Mouse (Mus musculus): ENCODE data around the gene Zc3h10. TPM values are rescaled to one million over a fixed set of nuclear protein-coding genes. Genes with fewer than 3 reads are reported as not detected.

Zc3h10 gene
- polyA plus RNA-seq, 1 experiment from 2014 or later, result 18.2 TPM

- no peak for ATAC-seq (ENCODE audit: low FRiP score, low read depth)
- Histone ChIP-seq H3K27ac (replicated peaks) (0 out of 2 replicates have a peak overlapping the region, but pooled peaks have one; percentile 11), H3K4me1 (replicated peaks) (no peaks in the 10 kb centered on the region; the same call in 1 of the 2 replicates), H3K4me3 (peak overlapping the region; percentile 20), H3K9ac (no peak overlapping the region), H3K4me2 (peak overlapping the region; percentile 51), H3K27me3 (0 out of 2 replicates have a peak, but pooled peaks cover 2% of the 10 kb centered on the region), H3K9me3 (no peaks in the 10 kb centered on the region), H3K36me3 (no peaks in the 10 kb centered on the region)
- 76% methylated on average over 4 of the region's 4 CpGs for WGBS
Measured at GRCm38 (mm10) chr10:128535624-128536265, 11.8 kb downstream of the Zc3h10 start.

GRCm38 (mm10) chr10:128535206-128535605 is 12.4 kb downstream of the Zc3h10 start:
- no peak for ATAC-seq (ENCODE audit: low FRiP score, low read depth)
- 89% methylated on average over 2 of the region's 2 CpGs for WGBS
- H3K9ac ChIP-seq, result no peak overlapping the region
- no peaks in the 10 kb centered on the region for H3K36me3 ChIP-seq
- H3K27me3 ChIP-seq, result 0 out of 2 replicates have a peak, but pooled peaks cover 2% of the 10 kb centered on the region
- no peaks in the 10 kb centered on the region; the same call in 1 of the 2 replicates for H3K4me1 ChIP-seq (replicated peaks)
- H3K4me3 ChIP-seq, result no peak overlapping the region
- no peaks in the 10 kb centered on the region for H3K9me3 ChIP-seq
- no peak overlapping the region for H3K4me2 ChIP-seq
- H3K27ac ChIP-seq (replicated peaks), result no peak overlapping the region

GRCm38 (mm10) chr10:128526366-128527356 is 20.9 kb downstream of the Zc3h10 start:
- peak overlapping the region; percentile 99 for H3K4me2 ChIP-seq
- H3K4me3 ChIP-seq, result peak overlapping the region; percentile 77
- H3K27ac ChIP-seq (replicated peaks), result peak overlapping the region; percentile 39; the same call in 1 of the 2 replicates
- 29% methylated on average over 28 of the region's 28 CpGs for whole genome bisulfite sequencing
- peaks cover 27% of the 10 kb centered on the region for H3K4me1 ChIP-seq (replicated peaks)
- H3K27me3 ChIP-seq, result 0 out of 2 replicates have a peak, but pooled peaks cover 2% of the 10 kb centered on the region
- H3K9me3 ChIP-seq, result no peaks in the 10 kb centered on the region
- no peak for ATAC-seq (ENCODE audit: low FRiP score, low read depth)
- 0 out of 2 replicates have a peak overlapping the region, but pooled peaks have one; percentile 10 for H3K9ac ChIP-seq
- no peaks in the 10 kb centered on the region for H3K36me3 ChIP-seq

GRCm38 (mm10) chr10:128525671-128526308 is 21.8 kb downstream of the Zc3h10 start, which contains the start of gene Esyt1:
TSS of gene Esyt1 (minus strand) at chr10:128525871.
- Histone ChIP-seq H3K36me3 (no peaks in the 10 kb centered on the region), H3K4me2 (peak within 1 kb of the TSS; percentile 99), H3K4me1 (replicated peaks) (peaks cover 27% of the 10 kb centered on the region), H3K27me3 (no peaks in the 10 kb centered on the region), H3K9me3 (no peaks in the 10 kb centered on the region), H3K9ac (peak within 1 kb of the TSS; percentile 65), H3K4me3 (peak within 1 kb of the TSS; percentile 77), H3K27ac (replicated peaks) (peak within 1 kb of the TSS; percentile 40)
- ATAC-seq (ENCODE audit: low FRiP score, low read depth), result peak; percentile 96
- WGBS, result under 1% methylated on average over 37 of the region's 37 CpGs

- H3K27me3 ChIP-seq, result no peaks in the 10 kb centered on the region
- ATAC-seq (ENCODE audit: low FRiP score, low read depth), result peak; percentile 40
- H3K4me2 ChIP-seq, result peak overlapping the region; percentile 99
- peak overlapping the region; percentile 77 for H3K4me3 ChIP-seq
- H3K9me3 ChIP-seq, result no peaks in the 10 kb centered on the region
- H3K27ac ChIP-seq (replicated peaks), result peak overlapping the region; percentile 40
- peaks cover 27% of the 10 kb centered on the region for H3K4me1 ChIP-seq (replicated peaks)
- no peaks in the 10 kb centered on the region for H3K36me3 ChIP-seq
- WGBS, result under 1% methylated on average over 58 of the region's 58 CpGs
- H3K9ac ChIP-seq, result peak overlapping the region; percentile 65
Measured at GRCm38 (mm10) chr10:128524732-128525662, 22.6 kb downstream of the Zc3h10 start.

GRCm38 (mm10) chr10:128524111-128524731 is 23.4 kb downstream of the Zc3h10 start:
- Histone ChIP-seq H3K27ac (replicated peaks) (peak overlapping the region; percentile 40), H3K9ac (peak overlapping the region; percentile 65), H3K4me1 (replicated peaks) (peaks cover 27% of the 10 kb centered on the region), H3K4me2 (peak overlapping the region; percentile 99), H3K36me3 (no peaks in the 10 kb centered on the region), H3K27me3 (no peaks in the 10 kb centered on the region), H3K9me3 (no peaks in the 10 kb centered on the region), H3K4me3 (peak overlapping the region; percentile 77)
- WGBS, result 11% methylated on average over 11 of the region's 11 CpGs
- no peak for ATAC-seq (ENCODE audit: low FRiP score, low read depth)

GRCm38 (mm10) chr10:128522351-128522750 is 25.2 kb downstream of the Zc3h10 start:
- no peaks in the 10 kb centered on the region for H3K36me3 ChIP-seq
- H3K4me1 ChIP-seq (replicated peaks), result peaks cover 27% of the 10 kb centered on the region
- no peak overlapping the region for H3K4me2 ChIP-seq
- H3K4me3 ChIP-seq, result no peak overlapping the region
- no peak overlapping the region for H3K27ac ChIP-seq (replicated peaks)
- WGBS, result 81% methylated on average over 6 of the region's 6 CpGs
- ATAC-seq (ENCODE audit: low FRiP score, low read depth), result no peak
- peaks cover 9% of the 10 kb centered on the region; the same call in 1 of the 2 replicates for H3K27me3 ChIP-seq
- no peaks in the 10 kb centered on the region for H3K9me3 ChIP-seq
- H3K9ac ChIP-seq, result no peak overlapping the region

- H3K4me1 ChIP-seq (replicated peaks), result peaks cover 16% of the 10 kb centered on the region
- peaks cover 25% of the 10 kb centered on the region for H3K27me3 ChIP-seq
- no peaks in the 10 kb centered on the region for H3K36me3 ChIP-seq
- no peak overlapping the region for H3K27ac ChIP-seq (replicated peaks)
- no peak overlapping the region for H3K9ac ChIP-seq
- H3K4me2 ChIP-seq, result no peak overlapping the region
- ATAC-seq (ENCODE audit: low FRiP score, low read depth), result no peak
- H3K9me3 ChIP-seq, result no peaks in the 10 kb centered on the region
- 89% methylated on average over 16 of the region's 16 CpGs for WGBS
- H3K4me3 ChIP-seq, result no peak overlapping the region
Measured at GRCm38 (mm10) chr10:128520591-128520990, 27.0 kb downstream of the Zc3h10 start.

GRCm38 (mm10) chr10:128518833-128519232 is 28.7 kb downstream of the Zc3h10 start:
- 67% methylated on average over 7 of the region's 7 CpGs for WGBS
- peaks cover under 1% of the 10 kb centered on the region; the same call in 1 of the 2 replicates for H3K4me1 ChIP-seq (replicated peaks)
- H3K9me3 ChIP-seq, result no peaks in the 10 kb centered on the region
- H3K9ac ChIP-seq, result no peak overlapping the region
- H3K4me2 ChIP-seq, result no peak overlapping the region
- H3K4me3 ChIP-seq, result no peak overlapping the region
- no peak for ATAC-seq (ENCODE audit: low FRiP score, low read depth)
- H3K36me3 ChIP-seq, result no peaks in the 10 kb centered on the region
- no peak overlapping the region for H3K27ac ChIP-seq (replicated peaks)
- peaks cover 27% of the 10 kb centered on the region for H3K27me3 ChIP-seq

- H3K4me1 ChIP-seq (replicated peaks), result no peaks in the 10 kb centered on the region
- H3K9ac ChIP-seq, result no peak overlapping the region
- H3K27me3 ChIP-seq, result peaks cover 27% of the 10 kb centered on the region
- ATAC-seq (ENCODE audit: low FRiP score, low read depth), result no peak
- no peaks in the 10 kb centered on the region for H3K9me3 ChIP-seq
- 27% methylated on average over 6 of the region's 6 CpGs for WGBS
- no peak overlapping the region for H3K4me3 ChIP-seq
- no peak overlapping the region for H3K4me2 ChIP-seq
- no peak overlapping the region for H3K27ac ChIP-seq (replicated peaks)
- H3K36me3 ChIP-seq, result no peaks in the 10 kb centered on the region
Measured at GRCm38 (mm10) chr10:128516677-128517076, 30.9 kb downstream of the Zc3h10 start.
